Mouse (Mus musculus) midbrain, embryonic 10.5 days (tissue): ENCODE results near the gene Asprv1. TPM values are rescaled to one million over a fixed set of nuclear protein-coding genes. Genes with fewer than 3 reads are reported as not detected.

ENCODE experiments used
- DNase-seq: peaks from one replicate; pipeline ENCODE4 v3.0.0-alpha.2; 2017; ENCODE audit warnings: low spot score
- H3K27ac ChIP-seq: fragments of 300-500 bp; sonication (generic); replicated peaks from 2 replicates; pipeline ENCODE4 v1.5.1; 2016; ENCODE audit warnings: mild to moderate bottlenecking
- H3K27me3 ChIP-seq: fragments of 300-500 bp; sonication (generic); 2 replicates; pipeline ENCODE4 v1.6.1; 2016; ENCODE audit warnings: low read depth, mild to moderate bottlenecking; ENCODE audit not compliant: poor library complexity, severe bottlenecking
- H3K36me3 ChIP-seq: fragments of 300-500 bp; sonication (generic); 2 replicates; pipeline ENCODE4 v1.6.1; 2016; ENCODE audit warnings: mild to moderate bottlenecking, moderate library complexity
- H3K4me1 ChIP-seq: fragments of 300-500 bp; sonication (generic); 2 replicates; pipeline ENCODE4 v1.6.1; 2016
- H3K4me3 ChIP-seq: fragments of 300-500 bp; sonication (generic); 2 replicates; pipeline ENCODE4 v1.5.1; 2016; ENCODE audit warnings: mild to moderate bottlenecking, moderate library complexity
- H3K9me3 ChIP-seq: fragments of 300-500 bp; sonication (generic); replicated peaks from 2 replicates; pipeline ENCODE4 v1.6.1; 2016; ENCODE audit warnings: mild to moderate bottlenecking
- WGBS: fragments of 180-500 bp; shearing (Covaris S2); methylation state at CpG from one replicate; pipeline ENCODE4 v1.1.7; 2016; 5-methylcytosine and 5-hydroxymethylcytosine counted together
- polyA plus RNA-seq: library from polyadenylated mRNA; unstranded; fragments of >200 nt; fragmentation: Nextera tagmentation; extraction: Ambion mirVana; gene quantifications from 2 replicates; pipeline ENCODE4 v1.2.1, GENCODE M21; 2016

The Asprv1 gene
- polyA plus RNA-seq, 1 experiment from 2014 or later = 0.25 TPM

DNA sequence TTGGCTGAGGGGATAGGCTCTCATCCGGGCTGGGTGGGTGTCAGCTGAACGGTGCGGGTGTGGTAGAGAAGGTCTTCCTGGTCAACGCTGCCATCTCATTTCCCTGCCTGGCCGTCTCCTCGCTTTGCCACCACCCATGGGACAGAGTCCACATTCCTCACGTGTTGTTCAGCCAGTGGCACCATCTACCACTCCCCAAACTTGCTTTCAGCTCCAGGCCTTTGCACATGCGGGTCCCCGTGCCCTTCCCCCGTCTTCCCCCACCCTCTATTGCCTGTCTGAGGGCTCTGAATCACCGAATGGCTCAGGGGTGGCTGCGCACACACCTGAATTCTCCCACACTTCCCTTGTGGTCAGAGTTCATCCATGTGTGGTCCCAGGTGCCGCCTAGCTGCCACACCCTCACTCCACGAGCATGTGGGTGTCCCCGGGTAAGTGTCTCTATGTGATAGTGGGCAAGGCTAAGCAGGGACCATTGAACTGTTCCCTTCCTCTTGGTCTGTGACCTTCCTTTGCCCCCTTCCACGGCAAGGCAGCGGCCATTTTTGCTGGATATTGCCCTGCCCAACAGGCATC is 32.0 kb upstream of the Asprv1 start:
- no peaks in the 10 kb centered on the region for H3K36me3 ChIP-seq
- DNase-seq = no peak
- H3K4me1 ChIP-seq = 0 out of 2 replicates have a peak, but pooled peaks cover 9% of the 10 kb centered on the region
- no peak overlapping the region for H3K4me3 ChIP-seq
- WGBS = 87% methylated on average over 17 of the region's 17 CpGs
- no peak overlapping the region for H3K27ac ChIP-seq
- H3K9me3 ChIP-seq = no peaks in the 10 kb centered on the region
- no peaks in the 10 kb centered on the region for H3K27me3 ChIP-seq

DNA sequence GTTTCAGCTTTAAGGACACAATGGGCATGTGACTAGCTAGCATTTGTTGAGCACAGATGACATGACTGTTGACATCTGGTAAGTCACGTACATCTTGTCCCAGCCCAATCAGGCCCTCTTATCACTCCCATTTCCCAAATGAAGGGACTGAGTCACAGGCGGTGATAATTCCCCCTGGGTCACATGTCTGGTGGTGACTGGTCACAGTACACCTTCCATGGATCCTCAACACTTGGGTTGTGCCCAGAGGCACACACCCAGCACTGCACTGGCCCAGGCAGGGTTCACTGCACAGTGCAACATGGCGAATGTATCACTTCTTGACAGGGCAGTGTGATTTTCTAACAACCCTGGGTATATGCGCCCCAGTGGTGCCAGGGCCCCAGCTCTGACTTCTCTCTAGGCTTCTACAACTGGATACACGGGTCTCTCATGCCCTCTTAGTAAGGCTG is 29.2 kb upstream of the Asprv1 start:
- H3K4me3 ChIP-seq = no peak overlapping the region
- 74% methylated on average over 5 of the region's 5 CpGs for WGBS
- no peaks in the 10 kb centered on the region for H3K36me3 ChIP-seq
- no peak overlapping the region for H3K27ac ChIP-seq
- H3K9me3 ChIP-seq = no peaks in the 10 kb centered on the region
- 0 out of 2 replicates have a peak, but pooled peaks cover 9% of the 10 kb centered on the region for H3K4me1 ChIP-seq
- no peaks in the 10 kb centered on the region for H3K27me3 ChIP-seq
- no peak for DNase-seq

DNA sequence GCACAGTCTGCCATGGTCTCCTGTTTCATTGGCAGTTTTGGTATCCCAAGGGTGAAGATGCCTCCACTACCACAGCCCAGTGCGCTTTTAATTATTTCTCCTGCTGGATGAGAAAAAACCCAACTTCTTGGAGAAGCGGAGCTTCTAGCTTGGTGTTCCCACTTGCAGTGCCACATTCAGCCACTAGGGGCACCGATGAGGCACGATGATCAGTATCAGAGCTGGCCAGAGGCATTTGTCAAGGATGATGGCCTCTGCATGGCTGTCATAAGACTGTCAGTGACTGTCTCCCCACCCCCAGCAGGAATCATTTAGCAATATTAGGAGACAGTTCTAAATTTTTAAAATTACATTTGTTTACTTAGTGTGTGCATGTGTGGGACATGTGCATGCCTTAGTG is 28.8 kb upstream of the Asprv1 start:
- peak; percentile 75 for DNase-seq
- Histone ChIP-seq H3K9me3 (no peaks in the 10 kb centered on the region), H3K4me1 (0 out of 2 replicates have a peak, but pooled peaks cover 9% of the 10 kb centered on the region), H3K36me3 (no peaks in the 10 kb centered on the region), H3K4me3 (no peak overlapping the region), H3K27me3 (no peaks in the 10 kb centered on the region), H3K27ac (no peak overlapping the region)
- WGBS = 23% methylated on average over 4 of the region's 4 CpGs

DNA sequence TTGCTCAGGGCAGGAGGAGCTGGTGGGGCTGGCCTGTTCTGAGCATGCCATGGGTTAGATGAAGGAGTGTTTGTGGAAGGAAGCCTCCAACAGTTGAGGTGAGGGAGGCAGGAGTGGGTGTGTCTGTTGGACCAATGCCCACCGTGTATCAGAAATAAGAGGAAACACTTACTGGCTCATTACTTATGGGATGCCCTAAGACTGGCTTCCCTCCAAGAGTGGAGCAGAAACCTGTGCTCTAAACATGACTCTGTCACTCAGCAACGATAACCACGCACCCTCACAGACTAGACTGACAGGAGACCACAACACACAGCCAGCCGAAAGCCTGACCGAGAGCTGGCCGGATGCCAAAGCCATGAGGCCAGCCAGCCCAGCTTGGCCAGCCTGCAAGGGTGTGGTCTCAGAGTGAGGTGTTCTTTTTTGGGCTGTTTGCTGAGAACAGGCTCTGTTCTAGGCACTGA is 28.0 kb upstream of the Asprv1 start:
- H3K9me3 ChIP-seq = no peaks in the 10 kb centered on the region
- H3K4me3 ChIP-seq = no peak overlapping the region
- no peak overlapping the region for H3K27ac ChIP-seq
- 86% methylated on average over 6 of the region's 6 CpGs for WGBS
- H3K27me3 ChIP-seq = no peaks in the 10 kb centered on the region
- H3K4me1 ChIP-seq = 0 out of 2 replicates have a peak, but pooled peaks cover 5% of the 10 kb centered on the region
- no peak for DNase-seq
- H3K36me3 ChIP-seq = no peaks in the 10 kb centered on the region

DNA sequence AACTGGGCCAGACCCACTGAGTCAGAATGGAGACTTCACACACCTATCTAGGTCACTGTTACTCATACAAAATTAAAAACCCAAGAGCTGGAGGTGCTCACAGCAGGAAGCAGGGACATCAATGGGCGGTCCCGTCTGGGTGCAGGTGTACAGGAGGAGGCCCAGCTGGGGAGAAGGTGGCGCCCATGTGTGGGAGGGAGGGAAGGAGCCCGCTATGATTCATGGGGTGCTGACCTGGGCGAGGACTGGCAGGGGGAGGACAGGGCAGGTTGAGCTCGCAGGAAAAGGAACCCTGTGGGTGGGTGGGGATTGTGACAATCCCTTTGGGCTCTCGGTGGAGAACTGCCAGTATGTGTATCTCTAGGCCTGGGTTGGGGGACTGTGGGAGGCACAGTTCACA is 22.7 kb upstream of the Asprv1 start:
- 76% methylated on average over 7 of the region's 7 CpGs for WGBS

DNA sequence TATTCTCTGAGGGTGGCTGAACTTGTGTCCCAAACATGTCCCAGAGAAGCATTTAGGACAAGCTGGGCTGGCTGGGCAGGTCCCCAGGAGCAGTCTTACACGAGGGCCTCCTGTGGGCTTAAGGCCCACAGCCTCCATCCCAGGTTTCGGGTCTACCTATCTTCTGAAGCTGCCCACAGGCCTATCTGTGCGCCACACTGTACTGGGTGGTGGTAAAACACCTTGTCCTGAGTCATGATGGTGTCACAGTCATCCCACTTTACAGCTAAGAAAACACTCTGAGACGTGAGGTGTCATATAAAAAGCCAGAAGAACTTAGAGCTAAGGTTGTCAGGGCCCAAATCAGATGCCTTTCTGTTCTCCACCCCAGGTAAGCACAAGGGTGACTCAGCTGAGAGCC is 21.7 kb upstream of the Asprv1 start:
- 83% methylated on average over 4 of the region's 4 CpGs for WGBS

More for the DNA sequence above, 22.7 kb upstream of the Asprv1 start:
- Histone ChIP-seq H3K27me3 (no peaks in the 10 kb centered on the region), H3K4me1 (no peaks in the 10 kb centered on the region), H3K27ac (no peak overlapping the region), H3K36me3 (no peaks in the 10 kb centered on the region), H3K9me3 (no peaks in the 10 kb centered on the region), H3K4me3 (no peak overlapping the region)
- no peak for DNase-seq

DNA sequence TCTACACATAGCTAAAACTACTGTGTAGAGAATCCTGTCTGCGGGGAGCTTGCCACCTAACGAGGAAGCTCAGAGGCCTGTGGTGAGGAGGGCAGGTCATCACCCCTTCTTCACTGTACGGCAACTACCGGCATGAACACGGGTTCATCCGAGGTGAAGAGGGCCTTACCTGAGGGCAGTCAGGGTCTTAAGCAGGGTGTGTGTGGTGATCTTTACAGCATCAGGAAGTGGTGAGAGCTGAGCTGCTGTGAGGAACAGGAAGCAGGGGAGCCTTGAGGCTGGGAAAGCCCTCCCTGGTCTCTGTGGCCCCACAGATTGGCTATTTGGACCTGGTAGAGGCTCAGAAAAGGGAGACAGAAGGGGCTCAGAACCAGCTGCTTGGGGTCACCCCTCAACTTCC is 20.5 kb upstream of the Asprv1 start:
- 83% methylated on average over 6 of the region's 6 CpGs for WGBS
- H3K9me3 ChIP-seq = no peaks in the 10 kb centered on the region
- no peak overlapping the region for H3K4me3 ChIP-seq
- H3K27me3 ChIP-seq = no peaks in the 10 kb centered on the region
- no peaks in the 10 kb centered on the region for H3K36me3 ChIP-seq
- no peak for DNase-seq
- H3K27ac ChIP-seq = no peak overlapping the region
- no peaks in the 10 kb centered on the region for H3K4me1 ChIP-seq

More for the DNA sequence above, 21.7 kb upstream of the Asprv1 start:
- Histone ChIP-seq H3K27ac (no peak overlapping the region), H3K9me3 (no peaks in the 10 kb centered on the region), H3K4me1 (no peaks in the 10 kb centered on the region), H3K27me3 (no peaks in the 10 kb centered on the region), H3K4me3 (no peak overlapping the region), H3K36me3 (no peaks in the 10 kb centered on the region)
- no peak for DNase-seq

DNA sequence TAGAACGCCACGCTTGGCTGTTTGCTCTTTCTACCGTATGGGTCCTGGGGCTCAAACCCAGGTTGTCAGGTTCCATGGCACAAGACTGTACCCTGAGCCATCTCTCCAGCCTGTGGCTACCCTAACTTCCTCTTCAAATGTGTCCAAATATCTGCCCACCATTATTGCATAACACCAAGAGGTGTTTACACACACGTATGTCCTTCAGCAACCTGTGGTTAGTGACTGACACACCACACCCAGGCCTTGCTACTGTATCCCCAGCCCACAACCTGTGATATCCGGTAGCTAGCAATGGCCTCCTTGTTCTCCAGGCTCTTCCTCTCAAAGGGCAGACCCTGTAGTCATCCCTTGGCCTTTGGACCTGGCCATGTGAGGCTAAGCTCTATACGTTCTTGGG is 18.7 kb upstream of the Asprv1 start:
- no peaks in the 10 kb centered on the region for H3K4me1 ChIP-seq

DNA sequence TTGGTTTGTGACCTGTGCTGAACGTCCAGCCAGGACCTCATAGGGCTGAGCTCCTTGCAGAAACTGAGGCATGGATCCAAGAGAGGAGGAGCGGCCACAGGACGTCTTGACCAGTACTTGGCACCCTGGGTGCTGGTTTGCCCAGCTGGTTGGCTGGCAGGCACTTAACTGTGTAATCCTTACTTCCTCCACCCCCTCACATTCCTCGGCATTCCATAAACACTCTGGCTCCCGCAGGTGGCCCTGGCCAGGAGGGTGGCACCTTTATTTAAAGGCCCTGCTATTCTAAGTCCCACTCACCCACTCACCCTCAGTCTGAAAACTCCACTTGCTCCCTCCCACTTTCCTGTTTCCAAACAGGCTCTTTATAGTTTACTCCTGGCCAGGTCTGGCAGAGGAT is 17.2 kb upstream of the Asprv1 start:
- H3K27me3 ChIP-seq = no peaks in the 10 kb centered on the region
- no peaks in the 10 kb centered on the region for H3K9me3 ChIP-seq
- H3K36me3 ChIP-seq = no peaks in the 10 kb centered on the region
- 55% methylated on average over 5 of the region's 5 CpGs for WGBS
- H3K4me3 ChIP-seq = no peak overlapping the region
- no peaks in the 10 kb centered on the region for H3K4me1 ChIP-seq
- no peak overlapping the region for H3K27ac ChIP-seq
- DNase-seq = no peak

More for the DNA sequence above, 18.7 kb upstream of the Asprv1 start:
- H3K36me3 ChIP-seq = no peaks in the 10 kb centered on the region
- H3K4me3 ChIP-seq = no peak overlapping the region
- DNase-seq = no peak
- no peaks in the 10 kb centered on the region for H3K9me3 ChIP-seq
- no peaks in the 10 kb centered on the region for H3K27me3 ChIP-seq
- 90% methylated on average over 6 of the region's 6 CpGs for WGBS
- no peak overlapping the region for H3K27ac ChIP-seq

DNA sequence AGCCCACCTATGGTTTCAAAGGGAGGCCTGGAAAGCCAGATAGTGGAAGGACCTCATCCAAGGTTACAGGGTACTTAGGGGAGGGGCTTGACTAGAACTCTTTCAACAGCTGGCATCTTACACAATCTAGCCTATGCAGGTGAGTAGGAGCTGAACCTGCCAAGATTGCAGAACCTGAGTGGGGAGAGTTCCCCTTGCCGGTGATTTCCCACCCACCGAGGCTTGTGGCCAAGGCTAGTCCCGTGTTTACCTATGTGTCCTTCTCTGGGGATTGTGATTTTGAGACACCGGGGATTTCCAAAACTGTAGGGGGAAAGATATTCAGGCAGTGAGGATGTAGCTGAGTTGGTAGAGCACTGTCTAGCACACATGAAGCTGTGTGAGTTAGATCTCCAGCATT is 12.7 kb upstream of the Asprv1 start:
- no peak overlapping the region for H3K4me3 ChIP-seq
- no peaks in the 10 kb centered on the region for H3K36me3 ChIP-seq
- no peaks in the 10 kb centered on the region for H3K9me3 ChIP-seq
- 0 out of 2 replicates have a peak, but pooled peaks cover 4% of the 10 kb centered on the region for H3K4me1 ChIP-seq
- H3K27ac ChIP-seq = no peak overlapping the region
- no peak for DNase-seq
- 81% methylated on average over 4 of the region's 4 CpGs for WGBS
- H3K27me3 ChIP-seq = no peaks in the 10 kb centered on the region

DNA sequence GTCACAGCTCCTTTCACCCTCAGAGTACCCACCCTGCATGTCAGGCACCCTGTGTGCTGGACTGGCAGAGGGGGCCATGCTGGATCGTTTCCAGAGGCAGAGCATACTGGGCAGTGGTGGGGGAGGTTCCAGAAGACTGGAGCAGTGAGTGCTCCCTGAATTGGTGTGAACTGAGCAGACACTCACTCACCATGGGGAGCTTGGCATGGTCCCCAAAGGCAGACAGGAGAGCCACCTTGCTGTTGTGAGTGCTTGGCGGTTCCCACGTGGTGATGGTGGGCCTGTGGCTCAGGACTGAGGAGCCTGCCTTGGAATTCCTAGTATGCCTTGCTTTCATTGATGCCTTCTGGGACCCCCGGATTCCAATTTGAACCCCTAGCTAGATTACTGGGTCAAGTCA is 4.8 kb upstream of the Asprv1 start:
- DNase-seq = no peak
- WGBS = 83% methylated on average over 4 of the region's 4 CpGs
- no peak overlapping the region for H3K4me3 ChIP-seq
- H3K36me3 ChIP-seq = no peaks in the 10 kb centered on the region
- peaks cover 4% of the 10 kb centered on the region; the same call in 1 of the 2 replicates for H3K4me1 ChIP-seq
- H3K27ac ChIP-seq = no peak overlapping the region; the same call in 1 of the 2 replicates
- H3K9me3 ChIP-seq = no peaks in the 10 kb centered on the region
- no peaks in the 10 kb centered on the region for H3K27me3 ChIP-seq

DNA sequence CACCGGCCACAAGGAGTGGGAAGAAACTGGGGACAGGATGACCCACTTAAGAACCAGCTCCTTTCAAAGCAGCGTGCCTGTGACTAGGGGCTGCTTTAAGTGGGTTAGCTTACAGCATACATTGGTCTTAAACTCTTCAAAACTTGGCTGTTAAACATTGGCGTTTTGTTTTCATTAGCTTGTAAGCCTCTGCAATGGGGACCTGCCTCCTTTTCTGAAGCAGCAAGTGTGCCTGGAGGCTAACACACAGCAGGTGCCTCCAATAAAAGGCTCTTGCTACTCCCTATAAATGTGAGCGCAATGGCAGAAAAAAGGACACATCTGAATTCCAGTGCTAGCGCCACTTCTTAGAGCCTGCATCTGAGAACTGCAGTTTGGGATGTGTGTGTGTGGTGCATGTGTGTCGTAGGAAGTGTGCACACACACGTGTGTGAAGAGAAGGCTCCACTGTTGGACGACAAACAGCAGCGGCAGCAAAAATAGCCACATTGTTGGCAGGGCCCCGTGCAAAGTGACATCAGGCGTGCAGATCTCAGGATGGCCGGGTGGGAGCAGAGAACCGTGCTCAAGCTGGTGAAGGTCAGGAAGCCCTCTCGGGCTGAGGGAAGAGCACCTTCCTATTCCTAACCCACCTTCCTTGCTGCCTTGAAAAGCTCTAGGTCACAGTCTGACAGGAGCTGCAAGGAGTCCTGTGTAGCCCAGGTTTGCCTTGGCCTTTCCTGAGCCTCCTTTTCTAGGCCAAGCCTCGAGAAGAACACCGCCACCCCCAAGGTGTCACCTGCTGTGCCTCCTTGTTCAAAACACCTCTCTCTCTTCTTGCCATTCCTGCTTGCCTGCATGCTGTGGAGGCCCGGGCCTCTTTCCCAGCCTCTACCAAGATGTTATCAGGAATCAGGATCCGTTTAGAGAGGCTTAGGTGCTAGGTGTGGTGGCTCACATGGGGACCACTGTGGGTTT is 3.6 kb upstream of the Asprv1 start:
- Histone ChIP-seq H3K36me3 (no peaks in the 10 kb centered on the region), H3K4me1 (peaks cover 4% of the 10 kb centered on the region; the same call in 1 of the 2 replicates), H3K27me3 (no peaks in the 10 kb centered on the region), H3K9me3 (no peaks in the 10 kb centered on the region), H3K27ac (no peak overlapping the region), H3K4me3 (no peak overlapping the region)
- 75% methylated on average over 18 of the region's 18 CpGs for WGBS
- DNase-seq = no peak

DNA sequence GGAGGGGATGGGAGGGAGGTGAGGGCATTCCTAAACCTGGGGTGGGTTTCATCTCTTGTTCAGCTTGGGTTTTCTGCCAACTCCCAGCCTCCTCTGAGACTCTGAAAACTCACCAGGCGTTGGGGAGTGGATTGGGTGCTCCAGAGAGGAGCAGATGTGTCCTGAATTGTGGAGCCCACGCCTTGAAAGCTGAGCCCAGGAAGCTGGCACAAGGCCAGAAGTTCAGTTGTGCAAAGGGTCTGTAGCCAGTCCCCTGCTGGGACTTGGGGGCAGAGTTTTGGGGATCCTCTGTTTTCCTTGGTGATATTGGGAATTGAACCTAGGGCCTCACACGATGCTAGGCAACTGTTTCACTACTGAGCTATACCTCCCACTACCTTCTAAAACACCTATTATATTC is 2.2 kb downstream of the Asprv1 start:
- Histone ChIP-seq H3K9me3 (no peaks in the 10 kb centered on the region), H3K4me1 (peaks cover 4% of the 10 kb centered on the region; the same call in 1 of the 2 replicates), H3K27me3 (no peaks in the 10 kb centered on the region), H3K4me3 (no peak overlapping the region), H3K36me3 (no peaks in the 10 kb centered on the region), H3K27ac (no peak overlapping the region)
- 88% methylated on average over 3 of the region's 3 CpGs for WGBS
- DNase-seq = no peak
